Mouse (Mus musculus) ZHBTc4 (cell line): ENCODE data around the gene Rps3.
"Not testable (repeated sequence)": the region's sequence is repeated elsewhere in the genome, so short reads cannot be mapped to it uniquely, and the experiment has no call there.

ENCODE experiments used
- DNase-seq: peaks from one replicate; pipeline ENCODE4 v3.0.0-alpha.2; 2011; ENCODE audit warnings: low read depth, low spot score

Gene Rps3

DNA sequence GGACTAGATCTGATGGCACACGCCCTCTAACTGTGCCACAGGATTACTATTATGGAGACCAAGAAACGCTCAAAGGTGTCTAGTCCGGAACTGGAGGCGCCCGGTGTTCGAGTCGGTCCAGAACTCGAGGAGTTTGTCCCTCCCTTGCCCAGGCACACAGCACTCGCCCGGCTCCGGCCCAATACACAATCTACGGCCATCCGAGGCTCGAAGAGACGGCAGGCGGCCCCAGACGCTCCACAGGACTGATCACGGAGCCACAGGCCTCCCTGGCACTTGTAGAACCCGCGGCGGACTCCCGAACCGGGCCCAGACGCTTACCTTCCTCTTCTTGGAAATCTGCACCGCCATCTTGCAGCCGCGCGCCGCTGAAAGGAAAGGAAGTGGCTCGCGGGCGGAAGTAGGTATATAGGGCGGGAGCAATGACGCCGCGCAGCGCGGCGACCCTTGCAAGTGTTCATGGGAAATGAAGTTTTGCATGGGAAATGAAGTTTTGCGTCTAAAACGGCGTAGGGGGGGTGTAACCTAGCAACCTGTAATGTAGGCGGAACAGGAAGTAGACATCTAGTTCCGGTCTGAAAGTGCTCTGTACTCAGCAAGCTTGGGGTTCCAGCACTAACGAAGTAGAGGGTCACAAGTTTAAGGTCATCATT, at the start of gene Rps3:
Gene Rps3 (minus strand): TSS at position 468 of the 653 bp plus-strand sequence.
- peak; percentile 98 for DNase-seq

DNA sequence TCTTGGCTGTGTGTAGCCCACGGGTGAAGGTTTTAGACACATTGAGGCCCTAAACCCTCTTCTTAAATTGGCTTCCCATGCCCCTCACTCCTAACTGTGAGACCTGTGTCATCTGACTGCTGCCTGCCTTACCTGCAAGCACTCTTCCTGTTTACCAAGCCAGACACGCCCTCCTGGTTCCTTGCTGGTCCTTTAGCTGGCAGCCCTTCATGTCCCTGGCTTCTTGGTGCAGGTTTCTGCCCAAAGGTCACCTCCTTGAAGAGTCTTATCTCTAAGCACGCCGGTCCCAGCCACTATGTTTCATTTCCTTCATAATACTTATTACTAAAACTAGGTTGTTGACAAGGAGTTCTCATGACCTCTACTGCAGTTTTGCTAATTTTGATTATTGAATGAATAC, 49.0 kb upstream of the Rps3 start:
- no peak for DNase-seq

DNA sequence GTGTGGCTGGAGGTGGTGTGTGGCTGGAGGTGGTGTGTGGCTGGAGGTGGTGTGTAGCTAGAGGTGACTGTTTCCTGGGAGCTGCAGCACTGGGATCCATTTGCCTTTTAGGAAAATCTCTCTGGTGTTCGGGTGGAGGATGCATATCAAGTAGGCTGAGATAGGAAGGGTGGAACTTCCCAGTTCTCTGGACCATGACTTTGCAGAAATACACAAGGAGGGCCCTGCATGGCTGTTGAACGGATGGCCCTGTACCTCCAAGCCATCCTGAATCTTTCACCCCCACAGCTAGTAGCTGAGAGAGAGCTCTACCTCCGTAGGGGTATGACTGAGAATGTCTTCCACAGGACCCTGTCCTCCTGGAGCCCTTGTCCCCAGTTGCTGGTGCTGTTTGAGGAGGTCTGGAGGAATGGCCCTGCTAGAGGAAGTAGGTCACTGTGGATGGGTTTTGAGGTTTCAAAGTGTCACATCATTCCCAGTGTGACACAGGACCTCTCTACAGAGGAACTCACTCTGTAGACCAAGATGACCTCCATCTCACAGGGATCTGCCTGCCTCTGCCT, 48.0 kb upstream of the Rps3 start:
- DNase-seq = no peak

DNA sequence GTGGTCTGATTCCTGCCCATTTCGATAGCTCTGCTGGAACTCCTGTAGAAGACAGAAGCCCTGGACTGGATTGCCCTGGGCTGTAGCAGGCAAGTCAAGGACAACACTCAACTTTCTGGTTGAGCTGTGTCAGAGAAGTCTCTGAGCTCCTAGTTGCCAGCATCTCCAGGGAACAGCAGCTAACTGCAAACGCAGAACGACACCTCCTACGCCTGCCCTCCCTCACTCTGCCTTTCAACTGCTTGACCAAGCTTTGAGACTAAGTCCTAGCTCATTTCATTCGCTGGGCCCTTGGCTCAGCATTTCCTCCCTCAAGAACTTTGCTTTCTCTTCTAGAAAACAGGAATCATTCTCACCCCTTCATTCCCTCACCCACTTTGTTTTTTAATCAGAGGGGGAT, 45.9 kb upstream of the Rps3 start:
- DNase-seq = no peak

DNA sequence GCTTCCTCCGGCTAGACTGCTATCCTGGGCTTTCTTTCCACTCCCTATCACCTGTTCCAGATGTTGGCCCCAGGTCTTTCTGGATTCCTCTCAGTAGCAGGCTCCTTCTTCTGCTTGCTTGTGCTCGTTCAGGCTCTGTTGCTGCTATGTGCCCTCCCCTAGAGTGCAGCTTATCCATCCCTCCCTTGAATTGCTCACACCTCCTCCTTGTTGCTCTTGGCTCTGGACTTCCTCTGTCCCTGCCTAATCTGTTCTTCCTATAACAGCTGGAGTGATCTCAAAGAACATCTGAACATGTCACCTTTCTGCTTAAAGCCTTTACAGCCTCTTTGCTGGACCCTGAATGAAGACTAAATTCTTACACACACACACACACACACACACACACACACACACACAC, 45.0 kb upstream of the Rps3 start:
- DNase-seq = no peak

DNA sequence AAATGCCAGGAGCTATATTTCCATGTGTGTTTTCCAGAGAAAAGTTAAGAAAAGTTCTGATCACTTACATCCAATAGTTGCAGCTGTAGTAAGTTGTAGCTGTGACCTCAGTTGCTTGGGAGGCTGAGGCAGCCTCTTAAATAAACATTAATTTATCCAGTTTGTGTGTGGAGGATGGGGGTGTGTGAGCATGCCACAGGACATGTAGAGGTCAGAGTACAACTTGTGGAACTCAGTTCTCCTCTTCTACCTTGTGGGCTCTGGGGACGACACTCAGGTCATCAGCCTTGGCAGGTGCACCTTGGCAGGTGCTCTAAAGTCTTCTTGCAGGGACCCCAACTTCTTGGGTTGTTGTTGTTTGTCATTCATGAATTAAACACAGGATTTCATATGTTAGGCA, 40.3 kb upstream of the Rps3 start:
- DNase-seq = no peak

DNA sequence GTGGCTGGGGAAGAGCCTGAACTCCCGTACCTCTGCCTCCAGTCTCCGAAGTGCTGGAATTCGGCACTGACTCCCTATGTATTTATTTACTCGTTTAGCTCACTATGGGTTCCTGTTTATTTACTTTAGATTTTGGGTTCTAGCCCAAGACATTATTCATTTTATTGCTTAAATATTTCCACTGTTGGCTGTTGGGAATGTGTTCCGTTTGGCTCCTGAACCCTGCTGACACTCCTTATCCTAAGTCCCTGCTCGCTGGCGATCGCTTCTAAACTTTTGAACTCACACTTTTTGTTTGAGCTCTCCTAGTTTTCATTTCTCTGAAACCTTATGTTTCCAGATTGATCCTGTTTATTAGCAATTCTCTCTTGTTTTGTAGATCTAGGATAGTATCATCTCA, 39.6 kb upstream of the Rps3 start:
- DNase-seq = no peak

DNA sequence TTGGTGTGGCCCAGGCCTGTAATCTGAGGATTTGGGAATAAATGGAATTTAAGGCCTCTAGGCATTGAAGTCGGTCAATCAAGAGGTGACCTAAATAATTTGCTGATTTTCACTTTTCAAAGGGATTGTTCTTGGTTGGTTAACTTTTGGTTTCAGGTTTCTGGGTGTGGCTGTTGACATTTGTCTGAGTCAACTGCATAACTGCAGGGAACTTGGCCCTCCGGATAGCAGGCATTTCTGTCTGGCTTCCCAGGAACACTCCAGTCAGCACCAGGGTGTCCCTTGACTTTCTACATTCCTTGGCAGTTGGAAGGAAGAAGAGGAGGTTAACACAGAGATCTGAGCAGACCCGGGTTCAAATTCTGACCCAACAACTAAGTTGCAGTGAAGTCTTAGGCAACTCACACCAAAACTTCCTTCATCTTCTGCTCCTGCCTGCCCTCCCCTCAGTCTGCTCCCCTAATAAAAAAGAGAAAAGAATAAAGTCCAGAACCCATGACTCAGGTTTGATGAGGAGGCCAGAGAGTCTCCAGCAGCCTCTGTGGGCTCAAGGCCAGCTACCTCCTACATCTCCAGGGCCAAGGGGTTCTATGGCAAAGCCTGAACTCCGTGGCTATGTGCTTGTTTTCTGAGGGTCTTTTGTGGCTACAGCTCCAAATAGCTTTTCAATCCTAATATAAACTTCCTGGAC, 35.6 kb upstream of the Rps3 start:
- DNase-seq = peak; percentile 83

DNA sequence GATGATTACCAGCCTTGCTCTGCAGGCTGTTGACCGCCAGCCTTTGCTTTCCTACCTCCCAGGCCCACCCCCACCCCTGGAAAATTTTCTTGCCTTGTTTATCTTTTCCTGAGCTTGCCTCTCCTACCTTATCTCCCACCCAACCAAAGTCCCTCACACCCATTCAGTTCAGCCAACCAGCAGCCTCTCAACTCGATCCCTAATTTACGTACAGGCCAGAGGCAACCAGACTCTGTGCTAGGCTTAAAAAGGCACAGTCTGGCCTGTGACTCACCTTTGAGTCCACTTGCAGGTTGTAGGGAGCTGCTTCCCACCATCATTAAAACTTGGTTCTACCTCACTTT, 33.2 kb upstream of the Rps3 start:
- no peak for DNase-seq

DNA sequence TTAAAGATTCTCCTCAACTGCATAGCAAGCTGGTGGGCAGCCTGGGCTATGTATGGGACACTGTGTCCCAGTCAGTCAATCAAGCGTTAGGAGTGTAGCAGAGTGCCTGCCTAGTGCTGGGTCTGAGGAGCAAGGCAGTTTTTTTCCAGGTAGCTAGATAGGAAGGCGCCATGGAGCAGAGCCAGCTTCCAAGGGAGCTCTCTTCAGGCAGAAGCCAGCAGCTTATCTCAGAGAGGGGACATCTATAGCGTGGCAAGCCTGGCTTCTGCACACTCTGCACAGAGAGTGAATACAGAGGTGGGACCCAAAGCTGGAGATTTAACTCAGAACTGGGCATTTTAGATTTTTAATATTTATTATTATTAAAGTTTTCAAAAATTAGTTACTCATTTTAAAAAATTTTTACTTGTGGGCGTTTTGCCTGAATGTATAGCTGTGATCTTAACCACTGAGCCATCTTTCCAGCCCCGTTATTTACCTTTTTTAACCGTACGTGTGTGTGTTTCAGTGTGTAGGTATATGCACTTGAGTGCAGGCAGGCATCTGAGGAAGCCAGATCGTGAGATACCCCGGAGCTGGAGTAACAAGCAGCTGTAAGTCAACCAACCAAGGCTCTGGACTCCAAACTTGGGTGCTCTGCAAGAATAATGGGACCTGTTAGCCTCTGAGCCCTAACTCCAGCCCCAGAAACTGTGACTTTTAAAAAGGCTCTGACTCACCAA, 32.7 kb upstream of the Rps3 start:
- DNase-seq = no peak

DNA sequence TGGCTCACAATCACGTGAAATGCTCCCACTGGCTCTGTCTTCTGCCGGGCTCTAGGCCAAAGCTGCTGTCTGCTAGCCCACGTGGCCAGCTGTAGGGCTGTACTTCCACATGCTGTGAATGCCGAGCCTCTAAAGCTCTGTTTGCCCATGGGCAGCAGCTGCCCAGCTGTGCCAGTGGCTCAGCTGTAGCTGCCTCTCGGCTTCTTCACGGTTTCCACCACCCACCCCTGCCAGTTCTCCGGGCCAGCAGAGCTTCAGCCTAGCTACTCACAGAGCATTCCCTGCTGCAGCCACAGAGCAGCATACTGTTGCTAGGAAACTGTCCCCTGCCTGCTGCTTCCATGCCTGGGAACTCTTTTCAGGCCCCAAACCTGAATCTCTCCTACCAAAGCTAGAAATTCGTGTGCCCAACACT, 26.6 kb upstream of the Rps3 start:
- DNase-seq = peak; percentile 25

DNA sequence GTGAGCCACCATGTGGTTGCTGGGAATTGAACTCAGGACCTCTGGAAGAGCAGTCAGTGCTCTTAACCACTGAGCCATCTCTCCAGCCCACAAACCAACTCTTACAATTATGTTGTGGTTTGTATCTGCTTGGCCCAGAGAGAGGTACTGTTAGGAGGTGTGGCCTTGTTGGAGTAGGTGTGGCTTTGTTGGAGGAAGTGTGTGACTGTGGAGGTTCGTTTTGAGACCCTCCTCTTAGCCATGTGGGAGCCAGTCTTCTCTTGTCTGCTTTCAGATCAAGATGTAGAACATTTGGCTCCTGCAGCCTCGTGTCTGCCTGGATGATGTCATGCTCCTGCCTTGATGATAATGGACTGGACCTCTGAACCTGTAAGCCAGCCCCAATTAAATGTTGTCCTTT, 24.6 kb upstream of the Rps3 start:
- DNase-seq = not testable (repeated sequence)

DNA sequence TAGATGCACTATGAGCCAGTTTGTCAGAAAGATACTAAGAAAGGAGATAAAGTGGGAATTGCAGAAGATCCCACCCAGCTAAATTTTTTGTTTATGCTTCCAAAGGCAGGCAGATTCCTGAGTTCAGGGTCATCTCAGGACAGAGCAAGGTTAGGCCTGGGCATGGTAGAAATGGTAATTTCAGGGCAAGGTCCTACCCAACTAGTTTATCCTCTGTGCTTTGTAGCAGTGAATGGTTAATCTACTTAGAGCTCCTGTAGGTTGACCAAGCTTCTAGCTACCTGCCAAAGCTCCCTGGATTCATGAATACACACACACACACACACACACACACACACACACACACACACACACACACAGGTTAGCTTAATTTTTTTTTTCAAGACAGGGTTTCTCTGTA, 21.0 kb upstream of the Rps3 start:
- DNase-seq = no peak

DNA sequence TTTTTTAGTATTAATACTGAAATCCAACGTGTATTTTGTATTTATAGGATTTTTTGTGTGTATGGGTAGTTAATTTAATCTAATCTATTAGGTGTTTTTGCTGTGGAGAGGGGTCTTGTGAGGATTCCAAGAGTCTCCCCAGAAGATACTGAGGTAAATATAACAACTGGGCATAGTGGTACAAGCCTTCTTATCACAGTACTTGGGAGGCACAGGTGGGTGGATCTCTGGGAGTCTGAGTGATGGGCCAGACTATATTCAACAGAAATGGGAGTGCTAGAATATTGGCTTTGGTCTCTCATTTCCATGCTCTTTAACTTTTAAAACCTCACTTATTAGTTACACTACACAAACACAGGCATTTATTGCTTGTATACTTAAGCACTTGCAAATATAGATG, 17.6 kb upstream of the Rps3 start:
- DNase-seq = no peak

DNA sequence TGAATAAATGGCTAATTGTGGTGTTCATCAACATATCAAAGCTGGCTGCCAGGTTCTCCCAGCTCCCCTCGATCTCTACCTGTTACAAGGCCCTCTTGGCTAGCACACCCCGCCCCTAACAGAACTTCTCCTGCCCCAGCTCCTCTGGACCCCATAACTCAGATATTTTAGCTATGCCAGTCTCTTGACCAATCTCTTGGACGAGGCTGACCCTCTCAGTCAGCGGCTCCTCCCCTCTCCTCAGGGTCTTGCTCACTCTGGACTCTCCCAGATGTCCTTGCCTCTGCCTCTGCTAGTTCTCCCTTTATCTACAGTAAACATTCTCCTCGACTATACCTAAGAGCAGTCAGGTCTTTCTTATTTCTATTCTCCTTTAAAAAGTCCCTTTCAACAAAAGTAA, 17.1 kb upstream of the Rps3 start:
- DNase-seq = no peak

DNA sequence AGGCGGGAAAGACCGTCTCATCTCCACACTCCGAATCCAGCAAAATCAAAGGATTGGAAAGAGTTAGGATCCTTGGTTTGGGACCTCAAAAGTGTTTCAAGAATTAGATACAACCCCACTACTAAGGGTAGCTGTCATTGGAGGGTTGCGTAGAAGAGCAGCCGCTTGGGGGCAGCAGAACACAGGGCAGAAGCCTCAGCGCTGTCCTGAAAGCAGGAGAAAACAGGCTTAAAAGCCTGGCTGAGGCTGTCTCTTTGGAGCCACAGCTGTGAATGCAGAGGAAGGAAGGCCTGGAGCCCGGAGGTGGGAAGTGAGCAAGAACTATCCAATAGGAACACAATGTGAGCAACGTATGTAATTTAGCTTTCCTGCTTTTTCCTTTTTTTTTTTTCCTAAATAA, 16.7 kb upstream of the Rps3 start:
- DNase-seq = peak; percentile 82

DNA sequence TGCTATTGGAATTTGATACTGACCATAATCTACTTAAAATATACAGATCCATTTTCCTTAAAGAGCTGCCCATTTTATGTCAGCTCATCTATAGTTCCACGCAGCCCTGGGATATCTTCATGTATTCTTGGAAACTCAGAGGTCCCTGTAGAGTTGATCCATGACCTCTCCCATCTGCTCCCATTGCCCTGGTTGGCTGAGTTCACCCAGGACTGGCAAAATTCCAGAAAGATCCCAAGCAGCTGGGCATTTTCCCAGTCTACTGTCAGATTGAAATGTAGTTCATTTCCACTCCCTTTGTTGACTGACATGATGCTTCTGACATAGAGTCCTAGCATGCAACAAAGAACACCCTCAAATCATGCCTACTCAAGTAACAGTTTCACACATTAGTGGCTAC, 15.6 kb upstream of the Rps3 start:
- no peak for DNase-seq

DNA sequence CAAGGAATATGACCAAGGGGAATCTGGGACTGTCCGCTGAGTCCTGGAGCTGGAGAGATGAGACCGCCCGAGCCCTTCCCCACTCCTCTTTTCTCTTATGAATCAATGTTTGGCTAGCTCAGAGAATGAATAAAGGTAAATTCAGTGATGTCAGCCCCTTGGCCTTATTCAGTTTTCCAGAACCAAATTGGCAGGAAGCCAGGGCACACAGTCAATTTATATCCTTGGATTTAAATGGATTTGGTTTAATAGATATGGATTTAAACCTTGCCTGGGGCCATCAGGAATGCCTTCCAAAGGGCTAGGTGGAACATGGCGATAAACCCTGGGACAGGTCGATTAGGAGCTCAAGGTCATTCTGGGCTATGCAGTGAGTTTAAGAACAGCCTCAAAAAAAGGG, 6.2 kb upstream of the Rps3 start:
- no peak for DNase-seq

DNA sequence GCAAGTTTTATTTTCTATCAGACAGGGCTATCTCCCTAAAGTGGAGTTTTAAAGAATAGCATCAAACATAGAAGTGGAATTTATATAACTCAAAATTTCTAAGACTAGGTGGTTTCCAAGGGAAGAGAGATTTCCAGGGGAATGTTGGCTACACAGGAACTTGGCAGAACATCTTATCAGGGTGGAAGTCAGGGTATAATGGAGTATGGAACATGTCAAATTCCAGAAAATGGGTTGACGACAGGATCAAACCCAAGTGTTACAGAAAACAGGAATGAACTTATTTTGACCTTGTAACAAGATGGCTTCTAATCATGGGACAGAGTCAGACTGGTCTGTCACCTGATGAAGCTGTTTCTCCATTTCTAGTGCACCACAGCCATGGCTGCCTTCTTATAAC, 1.1 kb upstream of the Rps3 start:
- DNase-seq = no peak

DNA sequence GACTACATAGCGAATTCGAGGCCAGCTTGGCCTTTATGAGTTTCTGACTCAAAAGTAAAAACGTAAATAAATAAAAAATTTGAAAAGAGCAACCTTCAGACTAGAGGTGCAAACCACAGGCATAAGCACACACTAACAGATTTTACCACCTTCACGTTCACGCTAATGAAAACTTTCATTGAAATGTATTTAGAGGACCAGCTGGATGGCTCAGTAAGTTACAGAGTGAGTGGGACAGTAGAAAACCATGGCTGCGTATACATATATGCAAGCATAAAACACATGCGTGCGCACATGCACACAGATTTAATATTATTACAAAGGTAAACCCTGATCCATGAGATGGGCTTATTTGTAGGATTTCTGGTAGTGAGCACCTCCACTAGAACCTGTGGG, 384 bp upstream of the Rps3 start:
- no peak for DNase-seq

DNA sequence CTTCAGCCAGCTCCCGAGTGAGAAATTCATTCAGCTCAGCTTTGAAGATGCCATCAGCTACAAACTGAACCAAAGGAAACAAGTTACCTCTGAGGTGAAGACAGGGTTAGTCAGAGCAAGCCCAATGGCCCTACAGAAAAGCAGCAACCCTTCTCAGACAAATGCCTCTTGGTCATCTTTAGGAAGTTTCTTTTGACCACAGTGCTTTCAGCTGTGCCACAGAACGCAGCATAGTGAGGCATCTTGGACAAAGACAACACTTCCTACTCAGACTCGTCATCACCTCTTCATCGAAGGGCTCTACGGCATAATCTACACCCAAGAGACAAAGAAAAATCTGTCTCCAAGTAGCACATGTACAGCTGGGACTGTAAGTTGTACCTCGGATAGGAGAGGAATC, 901 bp downstream of the Rps3 start:
- no peak for DNase-seq

DNA sequence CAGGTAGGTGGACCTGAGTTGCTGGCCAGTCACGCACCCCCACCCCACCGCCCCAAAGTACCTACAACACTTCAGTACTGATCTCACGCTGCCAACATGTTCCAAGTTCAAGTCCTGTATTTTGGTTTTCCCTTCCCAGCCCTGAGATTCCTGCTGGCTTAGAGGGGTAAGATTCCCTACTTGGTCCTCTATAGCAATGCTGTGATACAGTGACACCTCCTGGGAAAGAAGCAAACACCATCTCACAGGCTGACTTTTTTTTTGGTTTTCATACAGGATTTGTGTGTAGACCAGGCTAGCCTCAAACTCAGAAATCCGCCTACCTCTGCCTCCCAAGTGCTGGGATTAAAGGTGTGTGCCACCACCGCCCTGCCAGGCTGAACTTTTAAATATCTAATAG, 6.3 kb downstream of the Rps3 start:
- DNase-seq = peak; percentile 47

DNA sequence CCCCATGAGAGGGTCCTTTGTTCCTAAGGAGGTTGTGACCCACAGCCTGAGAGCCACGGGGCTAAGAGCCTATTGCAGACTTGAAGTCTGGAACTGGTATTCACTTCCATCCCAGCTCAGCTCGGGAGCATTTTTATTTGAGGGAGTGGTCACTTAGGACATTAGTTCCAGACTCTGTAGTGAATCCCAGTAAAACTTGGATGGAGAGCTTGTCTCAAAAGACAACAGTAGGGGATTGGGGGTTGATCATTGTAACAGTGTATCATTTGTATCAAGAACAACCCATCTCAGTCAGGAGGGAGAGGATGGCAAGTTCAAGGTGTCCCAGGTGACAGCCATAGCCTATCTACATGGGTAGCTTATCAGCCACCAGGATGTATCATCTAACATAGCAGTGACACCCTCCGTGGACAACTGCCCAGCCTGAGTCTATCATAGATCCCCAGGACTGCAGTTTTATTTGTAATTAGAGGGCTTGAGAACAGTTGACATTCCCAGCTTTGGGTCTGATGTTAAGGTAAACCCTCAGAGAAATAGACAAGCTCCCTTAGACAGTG, 6.9 kb downstream of the Rps3 start:
- DNase-seq = peak; percentile 45
